ENCODE assay signal across 21 mouse cellular contexts in the genomic region with DNA sequence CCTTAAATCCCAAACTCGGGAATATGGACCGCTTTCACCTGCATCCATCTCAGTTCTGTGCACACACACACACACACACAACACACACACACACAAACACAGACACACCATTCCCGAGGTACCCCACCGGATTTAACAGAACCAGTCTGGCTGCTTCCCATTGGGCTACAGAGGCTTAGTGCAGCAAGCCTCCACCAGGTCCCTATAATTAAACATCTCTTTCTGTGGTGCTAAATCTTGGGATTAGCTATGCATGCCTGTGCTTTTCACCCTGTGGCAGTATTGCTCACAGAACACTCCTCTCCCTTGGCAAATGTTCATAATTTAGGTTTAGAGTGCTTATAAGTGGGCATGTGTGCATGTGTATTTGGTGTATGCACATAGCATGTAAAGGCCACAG.
"Had no signal": no experiment of that assay in that cellular context is flagged by ENCODE, and none has a peak within 500 bp of the region (broad histone marks: within the 10 kb centered on the region; RNA-seq: fewer than 3 reads in every experiment).

No protein-coding gene starts in this region.

- DNase-seq: kidney, postnatal 36 days; left cerebral cortex, postnatal 4 days; liver, postnatal 0 days; right cerebral cortex, adult 18-20 months; right cerebral cortex, postnatal 14 days; right cerebral cortex, postnatal 4 days; thymus, adult 2 months; thymus, postnatal 14 days; thymus, postnatal 4 days had no signal

- H3K4me2 ChIP-seq: limb, embryonic 12.5 days; limb, embryonic 15.5 days; liver, embryonic 11.5 days; lung, embryonic 14.5 days; midbrain, embryonic 12.5 days; midbrain, embryonic 15.5 days; neural tube, embryonic 12.5 days; neural tube, embryonic 15.5 days had no signal

- H3K4me3 ChIP-seq: limb, embryonic 12.5 days; limb, embryonic 15.5 days; midbrain, embryonic 12.5 days; midbrain, embryonic 15.5 days; neural tube, embryonic 12.5 days; neural tube, embryonic 15.5 days had no signal

- H3K27ac ChIP-seq: limb, embryonic 12.5 days; limb, embryonic 15.5 days; liver, embryonic 14.5 days; macrophage; midbrain, embryonic 12.5 days; midbrain, embryonic 15.5 days; neural tube, embryonic 12.5 days; neural tube, embryonic 15.5 days; stomach, postnatal 0 days had no signal

- H3K9ac ChIP-seq: limb, embryonic 12.5 days; limb, embryonic 15.5 days; liver, embryonic 14.5 days; liver, postnatal 0 days; lung, embryonic 14.5 days; midbrain, embryonic 12.5 days; midbrain, embryonic 15.5 days; neural tube, embryonic 12.5 days; neural tube, embryonic 15.5 days had no signal

- H3K36me3 ChIP-seq: limb, embryonic 12.5 days; limb, embryonic 15.5 days; midbrain, embryonic 12.5 days; midbrain, embryonic 15.5 days; neural tube, embryonic 12.5 days; neural tube, embryonic 15.5 days had no signal

- H3K4me1 ChIP-seq: limb, embryonic 15.5 days; midbrain, embryonic 12.5 days; midbrain, embryonic 15.5 days; neural tube, embryonic 12.5 days; neural tube, embryonic 15.5 days had no signal

- ATAC-seq: liver, postnatal 0 days; lung, postnatal 0 days; midbrain, embryonic 15.5 days had no signal

- H3K9me3 ChIP-seq: limb, embryonic 15.5 days; midbrain, embryonic 12.5 days; midbrain, embryonic 15.5 days; neural tube, embryonic 12.5 days; neural tube, embryonic 15.5 days had no signal

- H3K27me3 ChIP-seq: limb, embryonic 12.5 days; limb, embryonic 15.5 days; midbrain, embryonic 12.5 days; midbrain, embryonic 15.5 days; neural tube, embryonic 12.5 days; neural tube, embryonic 15.5 days had no signal
